Mouse (Mus musculus): ENCODE measurements at regions not wholly inside any gene's neighbourhood (a gene's known extent, or its start where the extent isn't known, plus 50 kb on each side); places are given as distances from the start of the nearest gene placed in this dataset.
"Not testable (repeated sequence)": the region's sequence is repeated elsewhere in the genome, so short reads cannot be mapped to it uniquely, and the experiment has no call there.

- DNase-seq (ENCODE audit: low spot score in 2 of 2) = no peak
Measured at GRCm38 (mm10) chr5:26573446-26573845, 243.6 kb upstream of the Dpp6 start.

- no peak for DNase-seq (ENCODE audit: low spot score in 2 of 2)
Measured at GRCm38 (mm10) chr5:26586108-26586507, 230.9 kb upstream of the Dpp6 start.

- no peak for DNase-seq (ENCODE audit: low spot score in 2 of 2)
Measured at GRCm38 (mm10) chr5:26590886-26591285, 226.1 kb upstream of the Dpp6 start.

GRCm38 (mm10) chr5:26592341-26592740 lies 224.7 kb upstream of the Dpp6 start:
- DNase-seq (ENCODE audit: low spot score in 2 of 2) = no peak

GRCm38 (mm10) chr5:26597991-26598390 lies 219.0 kb upstream of the Dpp6 start:
- no peak for DNase-seq (ENCODE audit: low spot score in 2 of 2)

- DNase-seq (ENCODE audit: low spot score in 2 of 2) = no peak
Measured at GRCm38 (mm10) chr5:26619272-26619671, 197.7 kb upstream of the Dpp6 start.

GRCm38 (mm10) chr5:26622116-26622515 lies 194.9 kb upstream of the Dpp6 start:
- DNase-seq (ENCODE audit: low spot score in 2 of 2) = no peak

GRCm38 (mm10) chr5:26671478-26671877 lies 145.5 kb upstream of the Dpp6 start:
- DNase-seq (ENCODE audit: low spot score in 2 of 2) = no peak

- peak in 1 of 2 experiments; percentile 1 for DNase-seq (ENCODE audit: low spot score in 2 of 2)
Measured at GRCm38 (mm10) chr5:26689775-26690174, 127.2 kb upstream of the Dpp6 start.

- DNase-seq (ENCODE audit: low spot score in 2 of 2) = no peak
Measured at GRCm38 (mm10) chr5:26691121-26691520, 125.9 kb upstream of the Dpp6 start.

- DNase-seq (ENCODE audit: low spot score in 2 of 2) = no peak
Measured at GRCm38 (mm10) chr5:26692013-26692412, 125.0 kb upstream of the Dpp6 start.

- not testable (repeated sequence) for DNase-seq (ENCODE audit: low spot score in 2 of 2)
Measured at GRCm38 (mm10) chr5:26703621-26704020, 113.4 kb upstream of the Dpp6 start.

- DNase-seq (ENCODE audit: low spot score in 2 of 2) = peak; percentile 54 to 58
Measured at GRCm38 (mm10) chr5:26707661-26708060, 109.3 kb upstream of the Dpp6 start.

GRCm38 (mm10) chr5:26724491-26724890 lies 92.5 kb upstream of the Dpp6 start:
- no peak for DNase-seq (ENCODE audit: low spot score in 2 of 2)

- DNase-seq (ENCODE audit: low spot score in 2 of 2) = no peak
Measured at GRCm38 (mm10) chr5:26725953-26726352, 91.0 kb upstream of the Dpp6 start.

- DNase-seq (ENCODE audit: low spot score in 2 of 2) = not testable (repeated sequence)
Measured at GRCm38 (mm10) chr5:26751196-26751595, 65.8 kb upstream of the Dpp6 start.

GRCm38 (mm10) chr5:26751601-26752305 lies 65.2 kb upstream of the Dpp6 start:
- DNase-seq (ENCODE audit: low spot score in 2 of 2) = not testable (repeated sequence)

GRCm38 (mm10) chr5:26754129-26754528 lies 62.9 kb upstream of the Dpp6 start:
- DNase-seq (ENCODE audit: low spot score in 2 of 2) = not testable (repeated sequence)

Measured in frontal cortex, postnatal 36 days (tissue).